Mouse (Mus musculus): ENCODE measurements at regions not wholly inside any gene's neighbourhood (a gene's known extent, or its start where the extent isn't known, plus 50 kb on each side); places are given as distances from the start of the nearest gene placed in this dataset.
"Not testable (repeated sequence)": the region's sequence is repeated elsewhere in the genome, so short reads cannot be mapped to it uniquely, and the experiment has no call there.

- H3K4me3 ChIP-seq; H3K27ac ChIP-seq; intact Hi-C loops (cut with DNase I); DNase-seq: not testable (repeated sequence)
Measured at GRCm38 (mm10) chr13:12940911-12941310, 64.3 kb downstream of the Prl2c2 start.

GRCm38 (mm10) chr13:12935103-12935502 is 70.1 kb downstream of the Prl2c2 start:
- H3K4me3 ChIP-seq; DNase-seq; H3K27ac ChIP-seq; intact Hi-C loops (cut with DNase I): not testable (repeated sequence)
- TF ChIP-seq CTCF (IDR thresholded peaks at IDR 0.05): peak; percentile 31; the same call in 1 of the 2 replicates

- H3K27ac ChIP-seq; H3K4me3 ChIP-seq; intact Hi-C loops (cut with DNase I); DNase-seq: not testable (repeated sequence)
- TF ChIP-seq CTCF (IDR thresholded peaks at IDR 0.05): 0 out of 2 replicates have a peak, but pooled peaks have one; percentile 1
Measured at GRCm38 (mm10) chr13:12931907-12932617, 73.1 kb downstream of the Prl2c2 start.

- no peak overlapping the region for H3K4me3 ChIP-seq
- intact Hi-C loops (cut with DNase I): no loop called here
- no peak for DNase-seq
- no peak overlapping the region for H3K27ac ChIP-seq
- TF ChIP-seq CTCF (IDR thresholded peaks at IDR 0.05): no peak
Measured at GRCm38 (mm10) chr13:12930566-12930965, 74.6 kb downstream of the Prl2c2 start.

GRCm38 (mm10) chr13:12929806-12930205 is 75.4 kb downstream of the Prl2c2 start:
- no peak overlapping the region for H3K4me3 ChIP-seq
- H3K27ac ChIP-seq: no peak overlapping the region
- TF ChIP-seq CTCF (IDR thresholded peaks at IDR 0.05): no peak
- no peak for DNase-seq
- intact Hi-C loops (cut with DNase I): no loop called here

- Histone ChIP-seq H3K4me3 (no peak overlapping the region), H3K27ac (no peak overlapping the region)
- DNase-seq: no peak
- intact Hi-C loops (cut with DNase I): no loop called here
- TF ChIP-seq CTCF (IDR thresholded peaks at IDR 0.05): no peak
Measured at GRCm38 (mm10) chr13:12927587-12928345, 77.4 kb downstream of the Prl2c2 start.

GRCm38 (mm10) chr13:12925604-12926003 is 79.6 kb downstream of the Prl2c2 start:
- TF ChIP-seq CTCF (IDR thresholded peaks at IDR 0.05): no peak
- DNase-seq: no peak
- no peak overlapping the region for H3K27ac ChIP-seq
- no peak overlapping the region for H3K4me3 ChIP-seq
- intact Hi-C loops (cut with DNase I): no loop called here

GRCm38 (mm10) chr13:12912902-12913301 is 92.3 kb downstream of the Prl2c2 start:
- Histone ChIP-seq H3K27ac (no peak overlapping the region), H3K4me3 (no peak overlapping the region)
- no peak for DNase-seq
- TF ChIP-seq CTCF (IDR thresholded peaks at IDR 0.05): no peak
- intact Hi-C loops (cut with DNase I): no loop called here

GRCm38 (mm10) chr13:12906151-12906550 is 99.0 kb downstream of the Prl2c2 start:
- Histone ChIP-seq H3K27ac (no peak overlapping the region), H3K4me3 (no peak overlapping the region)
- no peak for TF ChIP-seq CTCF (IDR thresholded peaks at IDR 0.05)
- DNase-seq: no peak
- intact Hi-C loops (cut with DNase I): no loop called here

- intact Hi-C loops (cut with DNase I); H3K4me3 ChIP-seq; H3K27ac ChIP-seq: not testable (repeated sequence)
- DNase-seq: peak; percentile 14
Measured at GRCm38 (mm10) chr13:12889631-12890030, 89.8 kb upstream of the Prl2c3 start.

- intact Hi-C loops (cut with DNase I): not testable (repeated sequence)
Measured at GRCm38 (mm10) chr13:12879506-12879905, 79.6 kb upstream of the Prl2c3 start.

GRCm38 (mm10) chr13:12864946-12865345 is 65.1 kb upstream of the Prl2c3 start:
- DNase-seq; H3K4me3 ChIP-seq; H3K27ac ChIP-seq; intact Hi-C loops (cut with DNase I): not testable (repeated sequence)

More at GRCm38 (mm10) chr13:12879506-12879905, 79.6 kb upstream of the Prl2c3 start:
- not testable (repeated sequence) for H3K4me3 ChIP-seq, DNase-seq, H3K27ac ChIP-seq

GRCm38 (mm10) chr13:12864263-12864662 is 64.4 kb upstream of the Prl2c3 start:
- no peak for TF ChIP-seq CTCF (IDR thresholded peaks at IDR 0.05)
- intact Hi-C loops (cut with DNase I): no loop called here
- H3K27ac ChIP-seq: no peak overlapping the region
- no peak for DNase-seq
- no peak overlapping the region for H3K4me3 ChIP-seq

- H3K4me3 ChIP-seq; H3K27ac ChIP-seq; intact Hi-C loops (cut with DNase I); DNase-seq: not testable (repeated sequence)
Measured at GRCm38 (mm10) chr13:12863542-12863941, 63.7 kb upstream of the Prl2c3 start.

- DNase-seq; H3K4me3 ChIP-seq; H3K27ac ChIP-seq; intact Hi-C loops (cut with DNase I): not testable (repeated sequence)
Measured at GRCm38 (mm10) chr13:12860954-12861353, 61.1 kb upstream of the Prl2c3 start.

- intact Hi-C loops (cut with DNase I); H3K4me3 ChIP-seq; DNase-seq; H3K27ac ChIP-seq: not testable (repeated sequence)
Measured at GRCm38 (mm10) chr13:12859930-12860329, 60.1 kb upstream of the Prl2c3 start.

All from gastrocnemius, adult 2 months (tissue).